Mouse (Mus musculus) myocyte (in vitro differentiated cells): ENCODE results near the gene Hba-a2. TPM values are rescaled to one million over a fixed set of nuclear protein-coding genes. Genes with fewer than 3 reads are reported as not detected.
A peak's percentile ranks its signal among the peaks of the same experiment; 100 is the strongest.

Experiments used
- H3K27me3 ChIP-seq: one replicate; pipeline ENCODE4 v1.6.1; 2011; ENCODE audit not compliant: control insufficient read depth, insufficient read depth, insufficient read length
- H3K36me3 ChIP-seq: one replicate; pipeline ENCODE4 v1.6.1; 2011; ENCODE audit not compliant: control insufficient read depth, insufficient read depth
- H3K4me2 ChIP-seq: one replicate; pipeline ENCODE4 v1.6.1; 2011; ENCODE audit warnings: low read depth, control low read depth
- H3K4me3 ChIP-seq: one replicate; pipeline ENCODE4 v1.5.1; 2011; ENCODE audit warnings: mild to moderate bottlenecking, control low read depth, moderate library complexity
- H3K79me2 ChIP-seq: one replicate; pipeline ENCODE4 v1.6.1; 2011; ENCODE audit not compliant: control insufficient read depth, insufficient read depth
- H3ac ChIP-seq: one replicate; pipeline ENCODE4 v1.6.1; 2011; ENCODE audit not compliant: control insufficient read depth, insufficient read length
- CEBPB ChIP-seq: IDR thresholded peaks from 2 replicates; pipeline ENCODE4 v1.6.1; 2011; ENCODE audit warnings: mild to moderate bottlenecking, moderate library complexity; ENCODE audit not compliant: poor library complexity, insufficient read depth, severe bottlenecking
- E2F4 ChIP-seq: IDR thresholded peaks from one replicate; pipeline ENCODE4 v1.6.1; 2011; ENCODE audit warnings: mild to moderate bottlenecking, control low read depth, moderate library complexity; ENCODE audit not compliant: insufficient read depth
- MAX ChIP-seq: IDR thresholded peaks from one replicate; pipeline ENCODE4 v1.6.1; 2011; ENCODE audit warnings: low read depth, mild to moderate bottlenecking, control low read depth
- MYOD1 ChIP-seq, 3 experiments: IDR thresholded peaks; one replicate each; pipeline ENCODE4 v1.6.1; 2011; ENCODE audit warnings: control low read depth in 2 of 3, low read depth in 2 of 3, mild to moderate bottlenecking in 2 of 3, moderate library complexity in 1 of 3; ENCODE audit not compliant: insufficient read length in 2 of 3, control insufficient read depth in 1 of 3
- MYOG ChIP-seq, 3 experiments: IDR thresholded peaks; one replicate each; pipeline ENCODE4 v1.6.1; 2011; ENCODE audit warnings: control low read depth in 2 of 3, low read depth in 2 of 3, mild to moderate bottlenecking in 2 of 3; ENCODE audit not compliant: insufficient read length in 2 of 3, control insufficient read depth in 1 of 3, insufficient read depth in 1 of 3
- POLR2A ChIP-seq: IDR thresholded peaks from one replicate; pipeline ENCODE4 v1.6.1; 2011; ENCODE audit warnings: low read depth, mild to moderate bottlenecking, control low read depth, moderate library complexity; ENCODE audit not compliant: insufficient read length
- POLR2AphosphoS2 ChIP-seq: IDR thresholded peaks from one replicate; pipeline ENCODE4 v1.6.1; 2011; ENCODE audit warnings: low read depth, control low read depth; ENCODE audit not compliant: insufficient read length
- REST ChIP-seq: IDR thresholded peaks from one replicate; pipeline ENCODE4 v1.6.1; 2011; ENCODE audit warnings: mild to moderate bottlenecking, control low read depth, moderate library complexity; ENCODE audit not compliant: insufficient read depth, insufficient read length
- SRF ChIP-seq: IDR thresholded peaks from one replicate; pipeline ENCODE4 v1.6.1; 2011; ENCODE audit warnings: low read depth; ENCODE audit not compliant: control insufficient read depth, insufficient read length
- TCF12 ChIP-seq: IDR thresholded peaks from one replicate; pipeline ENCODE4 v1.6.1; 2011; ENCODE audit warnings: mild to moderate bottlenecking, control low read depth; ENCODE audit not compliant: poor library complexity, insufficient read depth, severe bottlenecking
- TCF3 ChIP-seq: IDR thresholded peaks from one replicate; pipeline ENCODE4 v1.6.1; 2011; ENCODE audit warnings: low read depth, control low read depth; ENCODE audit not compliant: insufficient read length
- USF1 ChIP-seq: IDR thresholded peaks from one replicate; pipeline ENCODE4 v1.6.1; 2011; ENCODE audit warnings: low read depth, mild to moderate bottlenecking, control low read depth, moderate library complexity
- polyA plus RNA-seq: library from polyadenylated mRNA; unstranded; fragments of >200 nt; fragmentation: generic; extraction: Trizol; gene quantifications from one replicate; pipeline ENCODE4 v1.2.1, GENCODE M21; 2012; ENCODE audit warnings: missing spikeins

Hba-a2 gene
- polyA plus RNA-seq, 1 experiment = not detected

DNA sequence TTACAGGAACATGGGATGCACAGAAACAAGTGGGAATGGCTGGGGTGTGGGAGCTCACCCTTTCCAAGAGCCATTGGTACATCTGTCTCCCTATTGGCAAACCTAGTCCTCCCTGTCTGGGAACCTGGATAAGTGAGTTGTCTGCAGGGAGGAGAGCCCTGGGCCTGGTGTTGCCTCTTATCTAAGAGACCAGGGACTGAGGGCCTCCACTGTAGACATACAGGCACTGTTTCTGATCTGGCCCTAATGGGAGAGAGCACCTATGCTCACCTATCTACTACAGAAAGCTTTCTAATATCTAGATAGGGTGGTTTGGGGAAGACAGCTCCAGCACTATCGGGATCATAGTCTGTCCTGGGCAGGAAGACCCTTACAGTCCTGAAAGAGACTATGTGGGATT is 40.1 kb upstream of the Hba-a2 start:
- no peak overlapping the region for H3K4me3 ChIP-seq
- TF ChIP-seq POLR2AphosphoS2 (no peak), MYOD1 (IDR thresholded peaks at IDR 0.05; ENCODE audit: control insufficient read depth in 1 of 3, insufficient read length in 2 of 3, low read depth in 2 of 3) (no peak), CEBPB (no peak), SRF (no peak), POLR2A (no peak), TCF3 (no peak), REST (no peak), MYOG (IDR thresholded peaks at IDR 0.05; ENCODE audit: control insufficient read depth in 1 of 3, insufficient read depth in 1 of 3, insufficient read length in 2 of 3, low read depth in 2 of 3) (no peak), MAX (no peak), TCF12 (no peak), USF1 (no peak), E2F4 (no peak)
- no peaks in the 10 kb centered on the region for H3K79me2 ChIP-seq
- H3ac ChIP-seq = no peak overlapping the region
- H3K36me3 ChIP-seq = peaks cover 21% of the 10 kb centered on the region
- H3K4me2 ChIP-seq = no peak overlapping the region
- H3K27me3 ChIP-seq = no peaks in the 10 kb centered on the region

DNA sequence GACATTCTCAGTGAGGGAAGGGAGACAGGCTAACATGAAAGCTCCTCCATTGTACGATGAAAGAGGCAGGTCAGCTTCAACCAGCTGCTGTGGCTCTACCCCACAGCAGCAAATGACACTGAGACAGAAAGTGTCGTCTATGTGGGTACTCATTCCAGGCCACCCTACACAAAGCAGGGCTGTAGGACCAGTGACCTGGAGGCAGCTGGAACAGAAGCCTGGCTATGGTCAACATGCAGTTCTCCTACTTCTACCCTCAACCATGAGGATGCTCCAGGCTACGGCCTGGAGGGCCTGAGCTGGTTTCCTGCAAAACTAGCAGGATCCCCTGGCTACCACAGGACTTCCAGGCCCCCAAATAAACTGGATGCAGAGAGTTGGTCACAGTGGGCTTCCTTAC is 39.7 kb upstream of the Hba-a2 start:
- Histone ChIP-seq H3K36me3 (peaks cover 22% of the 10 kb centered on the region), H3K4me3 (no peak overlapping the region), H3ac (no peak overlapping the region), H3K4me2 (no peak overlapping the region), H3K79me2 (no peaks in the 10 kb centered on the region), H3K27me3 (no peaks in the 10 kb centered on the region)
- TF ChIP-seq REST = no peak
- TF ChIP-seq POLR2AphosphoS2 = no peak

DNA sequence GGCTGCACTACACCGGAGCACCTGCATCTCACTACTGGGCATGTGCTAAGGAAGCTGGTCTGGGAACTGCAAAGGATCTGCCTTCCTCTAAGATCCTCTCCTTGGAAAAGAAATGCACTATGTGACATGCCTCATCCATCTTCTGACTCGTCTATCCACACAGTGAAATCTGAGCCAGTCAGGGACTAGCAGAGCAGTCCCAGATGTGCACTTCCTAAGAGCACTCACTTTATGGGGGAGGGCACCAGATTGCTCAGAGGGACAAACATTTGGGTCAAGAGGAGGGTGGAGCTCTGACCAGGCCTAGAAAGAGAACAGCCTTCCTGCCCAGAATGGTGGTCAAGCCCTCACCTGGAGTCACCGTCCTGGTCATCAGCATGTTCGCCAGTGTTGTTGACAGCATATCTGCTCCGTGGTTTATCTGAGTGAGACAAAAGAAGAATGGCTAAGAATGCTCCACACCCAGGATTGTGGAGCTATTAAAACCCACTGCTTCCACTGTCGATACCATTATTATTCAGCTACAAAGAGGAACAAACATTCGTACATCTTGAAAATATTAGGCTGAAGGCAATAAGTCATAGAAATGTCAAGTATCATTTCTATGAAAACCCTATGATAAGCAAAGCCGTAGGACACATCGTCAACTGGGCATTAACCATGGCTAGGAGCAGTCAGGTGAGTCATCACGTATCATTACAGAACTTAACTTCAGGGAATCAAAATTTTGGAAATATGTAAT is 33.4 kb upstream of the Hba-a2 start:
- peaks cover 28% of the 10 kb centered on the region for H3K79me2 ChIP-seq
- no peak overlapping the region for H3K4me3 ChIP-seq
- H3K4me2 ChIP-seq = peak overlapping the region; percentile 66
- no peaks in the 10 kb centered on the region for H3K27me3 ChIP-seq
- H3K36me3 ChIP-seq = peaks cover 7% of the 10 kb centered on the region
- no peak overlapping the region for H3ac ChIP-seq
- TF ChIP-seq CEBPB (no peak), USF1 (no peak), MAX (no peak), TCF12 (no peak)

DNA sequence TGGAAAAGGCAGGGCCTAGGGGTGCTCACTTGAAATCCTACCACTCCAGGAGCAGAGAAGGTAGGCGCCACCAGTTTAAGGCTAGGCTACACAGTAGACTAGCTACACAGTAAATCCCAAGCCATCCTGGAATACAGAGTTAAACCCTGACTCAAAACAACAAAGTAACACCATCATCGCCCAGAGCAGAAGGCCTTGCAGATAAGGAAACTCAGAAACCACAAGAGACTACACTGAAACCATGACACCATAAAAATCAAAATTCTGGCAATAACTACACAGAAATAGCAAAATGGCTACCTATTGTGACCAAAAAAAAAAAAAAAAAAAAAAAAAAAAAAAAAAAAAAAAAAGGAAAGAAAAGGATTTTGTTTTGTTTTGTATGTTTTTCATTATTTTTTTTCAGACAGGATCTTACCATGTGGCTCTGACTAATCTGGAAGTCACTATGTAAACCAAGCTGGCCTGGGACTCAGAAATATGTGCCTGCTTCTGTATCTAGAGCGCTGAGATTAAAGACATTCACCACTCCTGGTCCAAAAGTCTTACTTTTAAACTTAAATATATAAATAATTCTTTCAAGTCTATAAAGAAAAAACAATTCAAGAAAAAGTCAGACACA is 31.1 kb upstream of the Hba-a2 start:
- peaks cover 7% of the 10 kb centered on the region for H3K36me3 ChIP-seq
- no peak overlapping the region for H3ac ChIP-seq
- peaks cover 28% of the 10 kb centered on the region for H3K79me2 ChIP-seq
- H3K4me2 ChIP-seq = peak overlapping the region; percentile 67
- no peaks in the 10 kb centered on the region for H3K27me3 ChIP-seq
- TF ChIP-seq REST = no peak
- no peak for TF ChIP-seq MYOD1 (IDR thresholded peaks at IDR 0.05; ENCODE audit: control insufficient read depth in 1 of 3, insufficient read length in 2 of 3, low read depth in 2 of 3)
- TF ChIP-seq TCF3 = no peak
- no peak for TF ChIP-seq TCF12
- no peak for TF ChIP-seq POLR2AphosphoS2
- no peak for TF ChIP-seq MYOG (IDR thresholded peaks at IDR 0.05; ENCODE audit: control insufficient read depth in 1 of 3, insufficient read depth in 1 of 3, insufficient read length in 2 of 3, low read depth in 2 of 3)
- TF ChIP-seq MAX = no peak
- no peak for TF ChIP-seq POLR2A
- no peak for TF ChIP-seq USF1
- no peak for TF ChIP-seq E2F4
- no peak overlapping the region for H3K4me3 ChIP-seq

DNA sequence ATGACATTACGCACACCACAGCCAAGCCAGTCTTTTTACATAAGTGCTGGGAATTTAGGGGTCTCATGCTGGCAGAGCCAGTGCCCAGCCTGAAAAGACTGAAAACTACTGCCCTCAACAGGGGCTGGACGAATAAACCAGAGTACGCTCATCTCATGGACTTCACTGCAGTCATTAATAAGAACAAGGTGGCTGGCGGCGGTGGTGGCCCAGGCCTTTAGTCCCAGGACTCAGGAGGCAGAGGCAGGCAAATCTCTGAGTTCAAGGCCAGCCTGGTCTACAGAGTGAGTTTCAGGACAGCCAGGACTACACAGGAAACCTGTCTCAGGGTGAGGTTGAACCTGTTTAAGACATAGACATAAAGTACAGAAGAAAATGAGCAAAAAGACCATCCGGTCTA is 30.1 kb upstream of the Hba-a2 start:
- Histone ChIP-seq H3ac (no peak overlapping the region), H3K27me3 (no peaks in the 10 kb centered on the region), H3K4me3 (peak overlapping the region; percentile 61), H3K36me3 (peaks cover under 1% of the 10 kb centered on the region), H3K79me2 (peaks cover 28% of the 10 kb centered on the region), H3K4me2 (peak overlapping the region; percentile 67)
- TF ChIP-seq CEBPB = no peak
- TF ChIP-seq TCF3 = no peak
- TF ChIP-seq MYOG (IDR thresholded peaks at IDR 0.05; ENCODE audit: control insufficient read depth in 1 of 3, insufficient read depth in 1 of 3, insufficient read length in 2 of 3, low read depth in 2 of 3) = no peak
- TF ChIP-seq MAX = no peak
- TF ChIP-seq TCF12 = no peak
